Mouse (Mus musculus) lung, postnatal 25 days (tissue): ENCODE measurements around the gene Actn1.
A peak's percentile ranks its signal among the peaks of the same experiment; 100 is the strongest.

Experiments
- DNase-seq: peaks from one replicate; pipeline ENCODE4 v3.0.0; 2022; ENCODE audit warnings: low spot score

Gene Actn1

GRCm38 (mm10) chr12:80181831-80182230, 78.3 kb downstream of the Actn1 start:
- no peak for DNase-seq

GRCm38 (mm10) chr12:80178035-80178434, 82.1 kb downstream of the Actn1 start:
- no peak for DNase-seq

GRCm38 (mm10) chr12:80168736-80169135, 91.4 kb downstream of the Actn1 start:
- DNase-seq: no peak

GRCm38 (mm10) chr12:80168178-80168686, 91.9 kb downstream of the Actn1 start:
- DNase-seq: peak; percentile 79

- DNase-seq: no peak
These were observed 92.8 kb downstream of the Actn1 start for GRCm38 (mm10) chr12:80167321-80167720.

GRCm38 (mm10) chr12:80166651-80167050, 93.5 kb downstream of the Actn1 start:
- DNase-seq: no peak

- DNase-seq: no peak
These were observed 95.6 kb downstream of the Actn1 start for GRCm38 (mm10) chr12:80164526-80164925.

GRCm38 (mm10) chr12:80162448-80162847, 97.7 kb downstream of the Actn1 start:
- DNase-seq: no peak

- peak; percentile 28 for DNase-seq
These were observed 102.5 kb downstream of the Actn1 start for GRCm38 (mm10) chr12:80157675-80158074.

- DNase-seq: no peak
These were observed 106.4 kb downstream of the Actn1 start for GRCm38 (mm10) chr12:80153687-80154326.

- no peak for DNase-seq
These were observed 107.1 kb downstream of the Actn1 start for GRCm38 (mm10) chr12:80153078-80153477.

- no peak for DNase-seq
These were observed 108.3 kb downstream of the Actn1 start for GRCm38 (mm10) chr12:80151821-80152220.

GRCm38 (mm10) chr12:80150624-80151023, 109.5 kb downstream of the Actn1 start:
- peak; percentile 44 for DNase-seq

- no peak for DNase-seq
These were observed 112.5 kb downstream of the Actn1 start for GRCm38 (mm10) chr12:80147563-80148214.

GRCm38 (mm10) chr12:80146227-80147223, 113.6 kb downstream of the Actn1 start:
- peak; percentile 60 for DNase-seq

- DNase-seq: no peak
These were observed 114.8 kb downstream of the Actn1 start for GRCm38 (mm10) chr12:80145365-80145764.

GRCm38 (mm10) chr12:80144846-80145245, 115.3 kb downstream of the Actn1 start:
- no peak for DNase-seq

GRCm38 (mm10) chr12:80141470-80141869, 118.7 kb downstream of the Actn1 start:
- DNase-seq: peak; percentile 49

GRCm38 (mm10) chr12:80141011-80141410, 119.2 kb downstream of the Actn1 start:
- no peak for DNase-seq

- no peak for DNase-seq
These were observed 122.4 kb downstream of the Actn1 start for GRCm38 (mm10) chr12:80137744-80138143.

- DNase-seq: no peak
These were observed 122.9 kb downstream of the Actn1 start for GRCm38 (mm10) chr12:80137246-80137645.

- peak; percentile 72 for DNase-seq
These were observed 123.8 kb downstream of the Actn1 start for GRCm38 (mm10) chr12:80136264-80136930.
